Mouse (Mus musculus): ENCODE measurements around the gene Kantr.

- TF ChIP-seq CTCF (conservative IDR thresholded peaks at IDR 0.05; ENCODE audit: insufficient read depth, insufficient read length, low read depth, low read length) (no peak), POLR2A (IDR thresholded peaks at IDR 0.05; ENCODE audit: low read depth, low read length) (no peak)
These were observed 19.7 kb upstream of the Kantr start for GRCm38 (mm10) chrX:152347041-152347440.

Measured in kidney, adult 2 months (tissue).